Mouse (Mus musculus) heart, adult 9 months (tissue): Measurements from ENCODE around the gene Mmgt2.

Source experiments
- DNase-seq, 2 experiments: peaks; one replicate each; pipeline ENCODE4 v3.0.0; 2022; ENCODE audit warnings: low spot score in 2 of 2

Gene Mmgt2

GRCm38 (mm10) chr11:62621586-62622283, 26.7 kb upstream of the Mmgt2 start:
- no peak for DNase-seq

GRCm38 (mm10) chr11:62622850-62623249, 25.6 kb upstream of the Mmgt2 start:
- no peak for DNase-seq

- DNase-seq, result no peak
Measured at GRCm38 (mm10) chr11:62624341-62625291, 23.8 kb upstream of the Mmgt2 start.

- no peak for DNase-seq
Measured at GRCm38 (mm10) chr11:62629352-62630224, 18.9 kb upstream of the Mmgt2 start.

GRCm38 (mm10) chr11:62630225-62630821, 18.1 kb upstream of the Mmgt2 start:
- DNase-seq, result no peak

- DNase-seq, result no peak
Measured at GRCm38 (mm10) chr11:62631138-62631537, 17.3 kb upstream of the Mmgt2 start.

GRCm38 (mm10) chr11:62635406-62635805, 13.1 kb upstream of the Mmgt2 start:
- DNase-seq, result peak; percentile 57 to 61

- no peak for DNase-seq
Measured at GRCm38 (mm10) chr11:62636105-62636839, 12.2 kb upstream of the Mmgt2 start.

GRCm38 (mm10) chr11:62636840-62637221, 11.6 kb upstream of the Mmgt2 start:
- peak; percentile 56 for DNase-seq

GRCm38 (mm10) chr11:62637401-62637800, 11.1 kb upstream of the Mmgt2 start:
- DNase-seq, result no peak

- no peak for DNase-seq
Measured at GRCm38 (mm10) chr11:62637806-62638205, 10.7 kb upstream of the Mmgt2 start.

GRCm38 (mm10) chr11:62638402-62638801, 10.1 kb upstream of the Mmgt2 start:
- DNase-seq, result no peak

- no peak for DNase-seq
Measured at GRCm38 (mm10) chr11:62640378-62640777, 8.1 kb upstream of the Mmgt2 start.

GRCm38 (mm10) chr11:62642023-62642844, 6.2 kb upstream of the Mmgt2 start:
- DNase-seq, result no peak

- DNase-seq, result peak in 1 of 2 experiments; percentile 32
Measured at GRCm38 (mm10) chr11:62643011-62643631, 5.3 kb upstream of the Mmgt2 start.

GRCm38 (mm10) chr11:62643681-62644363, 4.6 kb upstream of the Mmgt2 start:
- no peak for DNase-seq

- DNase-seq, result no peak
Measured at GRCm38 (mm10) chr11:62644602-62645336, 3.7 kb upstream of the Mmgt2 start.

- DNase-seq, result no peak
Measured at GRCm38 (mm10) chr11:62645337-62645675, 3.2 kb upstream of the Mmgt2 start.
